In genomic region chr11:107449169-107449910, GRCm38 (mm10) we compare ENCODE assay signal across 9 mouse cellular contexts. TPM values are rescaled to one million over a fixed set of nuclear protein-coding genes. Genes with fewer than 3 reads are reported as not detected.
A peak's percentile ranks its signal among the peaks of the same experiment; 100 is the strongest.
DNase-seq lines count a peak whose midpoint lies in the region; ATAC-seq and TF ChIP-seq lines count a peak whose summit lies in the region.
"Had no signal": no experiment of that assay in that cellular context is flagged by ENCODE, and none has a peak within 500 bp of the region (broad histone marks: within the 10 kb centered on the region; RNA-seq: fewer than 3 reads in every experiment).

No protein-coding gene starts in this region.

- no peaks in the 10 kb centered on the region; the same call in 1 of the 2 replicates for H3K79me2 ChIP-seq in heart, adult 2 months (replicated peaks; ENCODE audit: control insufficient read depth, insufficient read depth, low read length)

- DNase-seq in heart, adult 2 months: peak; percentile 63 to 65
- no peak for DNase-seq in heart, postnatal 25 days (ENCODE audit: low spot score)
- peak; percentile 43 for DNase-seq in heart, adult 8-10 months (ENCODE audit: low spot score)

- intact Hi-C loops in heart, adult 2 months (cut with DNase I): loop anchor here (2.0 kb wide), 1 partner anchor 27 kb away; no protein-coding TSS in a partner anchor
- intact Hi-C loops in heart, postnatal 25 days (cut with DNase I): loop anchor here (5.0 kb wide), 1 partner anchor 112 kb away; no protein-coding TSS in a partner anchor

- 59% methylated on average over 17 of the region's 17 CpGs for WGBS in heart, adult 2 months
- 38% methylated on average over 17 of the region's 17 CpGs for whole genome bisulfite sequencing in liver, embryonic 16.5 days (ENCODE audit: insufficient replicate concordance)
- 76% methylated on average over 17 of the region's 17 CpGs for WGBS in forebrain, embryonic 13.5 days
- WGBS in midbrain, embryonic 15.5 days: 73% methylated on average over 17 of the region's 17 CpGs

- peaks cover 28% of the 10 kb centered on the region for H3K4me1 ChIP-seq in heart, adult 2 months (ENCODE audit: control insufficient read depth, insufficient read depth, low read length)
- H3K4me1 ChIP-seq in ES-Bruce4 (ENCODE audit: control insufficient read depth, insufficient read depth, low read length): peaks cover 16% of the 10 kb centered on the region
- H3K4me1 ChIP-seq in liver, embryonic 16.5 days (ENCODE audit: control insufficient read depth, low read depth, low read length): peaks cover 62% of the 10 kb centered on the region
- H3K4me1 ChIP-seq in forebrain, embryonic 13.5 days: peaks cover 17% of the 10 kb centered on the region
- no peaks in the 10 kb centered on the region for H3K4me1 ChIP-seq in midbrain, embryonic 15.5 days

- H3K9ac ChIP-seq in heart, adult 2 months (ENCODE audit: low read depth, low read length): peak overlapping the region; percentile 28
- H3K9ac ChIP-seq in ES-Bruce4 (ENCODE audit: low read depth, poor library complexity, severe bottlenecking): peak overlapping the region; percentile 19
- H3K9ac ChIP-seq in liver, embryonic 16.5 days (ENCODE audit: low read depth, low read length): peak overlapping the region; percentile 64
- no peak overlapping the region for H3K9ac ChIP-seq in forebrain, embryonic 13.5 days
- no peak overlapping the region for H3K9ac ChIP-seq in midbrain, embryonic 15.5 days
- H3K9ac ChIP-seq: neural tube, embryonic 15.5 days had no signal

- H3K36me3 ChIP-seq in heart, adult 2 months (ENCODE audit: control insufficient read depth, insufficient read depth, low read length): peaks cover 9% of the 10 kb centered on the region
- H3K36me3 ChIP-seq in ES-Bruce4 (ENCODE audit: control insufficient read depth, insufficient read depth, low read length, poor library complexity, severe bottlenecking): no peaks in the 10 kb centered on the region
- H3K36me3 ChIP-seq in liver, embryonic 16.5 days (ENCODE audit: control insufficient read depth, insufficient read depth): no peaks in the 10 kb centered on the region
- peaks cover 18% of the 10 kb centered on the region for H3K36me3 ChIP-seq in forebrain, embryonic 13.5 days (ENCODE audit: poor library complexity, severe bottlenecking)
- no peaks in the 10 kb centered on the region for H3K36me3 ChIP-seq in midbrain, embryonic 15.5 days (replicated peaks)

- TF ChIP-seq CTCF in heart, adult 2 months (IDR thresholded peaks at IDR 0.05): 0 out of 2 replicates have a peak, but pooled peaks have one; percentile 4
- no peak for TF ChIP-seq CTCF in ES-Bruce4 (IDR thresholded peaks at IDR 0.05; ENCODE audit: low read depth, low read length)

- peak overlapping the region; percentile 64 for H3K4me2 ChIP-seq in liver, embryonic 16.5 days (ENCODE audit: low read depth, low read length)
- no peak overlapping the region for H3K4me2 ChIP-seq in forebrain, embryonic 13.5 days
- H3K4me2 ChIP-seq in midbrain, embryonic 15.5 days: no peak overlapping the region
- H3K4me2 ChIP-seq: neural tube, embryonic 15.5 days had no signal

- H3K4me3 ChIP-seq in heart, adult 2 months: peak overlapping the region; percentile 23; the same call in 1 of the 2 replicates
- H3K4me3 ChIP-seq in ES-Bruce4 (ENCODE audit: low read depth, low read length): 0 out of 2 replicates have a peak overlapping the region, but pooled peaks have one; percentile 3
- H3K4me3 ChIP-seq in liver, embryonic 16.5 days (ENCODE audit: low read depth, low read length): peak overlapping the region; percentile 30
- no peak overlapping the region for H3K4me3 ChIP-seq in forebrain, embryonic 13.5 days
- H3K4me3 ChIP-seq in midbrain, embryonic 15.5 days: no peak overlapping the region
- H3K4me3 ChIP-seq: neural tube, embryonic 15.5 days had no signal

- ATAC-seq in liver, embryonic 16.5 days (ENCODE audit: low read depth): peak; percentile 81
- no peak for ATAC-seq in monocyte, adult 5-6 weeks (replicated peaks; ENCODE audit: insufficient number of reproducible peaks, low FRiP score, low TSS enrichment, poor library complexity, severe bottlenecking)
- no peak for ATAC-seq in forebrain, embryonic 13.5 days
- ATAC-seq in midbrain, embryonic 15.5 days (replicated peaks): no peak

- H3K27ac ChIP-seq in heart, adult 2 months: peak overlapping the region; percentile 79
- peak overlapping the region; percentile 96 for H3K27ac ChIP-seq in ES-Bruce4 (ENCODE audit: insufficient read depth, low read length)
- H3K27ac ChIP-seq in liver, embryonic 16.5 days (ENCODE audit: low read length): peak overlapping the region; percentile 89
- H3K27ac ChIP-seq in forebrain, embryonic 13.5 days: no peak overlapping the region
- no peak overlapping the region for H3K27ac ChIP-seq in midbrain, embryonic 15.5 days
- H3K27ac ChIP-seq: neural tube, embryonic 15.5 days had no signal

- H3K9me3 ChIP-seq in ES-Bruce4 (replicated peaks; ENCODE audit: control insufficient read depth, insufficient read depth, low read length, poor library complexity, severe bottlenecking): no peaks in the 10 kb centered on the region
- H3K9me3 ChIP-seq in liver, embryonic 16.5 days (replicated peaks; ENCODE audit: control insufficient read depth, low read length): no peaks in the 10 kb centered on the region
- H3K9me3 ChIP-seq in forebrain, embryonic 13.5 days (replicated peaks): no peaks in the 10 kb centered on the region
- no peaks in the 10 kb centered on the region for H3K9me3 ChIP-seq in midbrain, embryonic 15.5 days
- H3K9me3 ChIP-seq: neural tube, embryonic 15.5 days had no signal

- no peaks in the 10 kb centered on the region for H3K27me3 ChIP-seq in heart, adult 2 months (ENCODE audit: control insufficient read depth, insufficient read depth, low read length)
- no peaks in the 10 kb centered on the region for H3K27me3 ChIP-seq in ES-Bruce4 (ENCODE audit: control insufficient read depth, insufficient read depth, low read length, poor library complexity, severe bottlenecking)
- no peaks in the 10 kb centered on the region for H3K27me3 ChIP-seq in liver, embryonic 16.5 days (ENCODE audit: control insufficient read depth, insufficient read depth, low read depth, low read length)
- no peaks in the 10 kb centered on the region for H3K27me3 ChIP-seq in forebrain, embryonic 13.5 days
- no peaks in the 10 kb centered on the region for H3K27me3 ChIP-seq in midbrain, embryonic 15.5 days (replicated peaks)
- H3K27me3 ChIP-seq: neural tube, embryonic 15.5 days had no signal

- TF ChIP-seq POLR2A in heart, adult 2 months (IDR thresholded peaks at IDR 0.05; ENCODE audit: insufficient read depth, low read depth, low read length): no peak
- TF ChIP-seq POLR2A in ES-Bruce4 (IDR thresholded peaks at IDR 0.05; ENCODE audit: insufficient read depth, low read length): no peak

- TF ChIP-seq EP300 in heart, adult 2 months (IDR thresholded peaks at IDR 0.05; ENCODE audit: insufficient read depth, low read depth, low read length): no peak
- peak; percentile 92 for TF ChIP-seq EP300 in ES-Bruce4 (IDR thresholded peaks at IDR 0.05; ENCODE audit: insufficient read depth, low read depth, low read length)

RNA-seq across cellular contexts. Expression of gene Pitpnc1, which starts 21.2 kb away (rescaled TPM):
- total RNA-seq in heart, adult 2 months (2021): 10 to 100 TPM; 66.4 to 68.1 TPM
- 22.7 and 39.4 TPM in 2 replicates for polyA plus RNA-seq in heart, adult 2 months (2012; rRNA removed)
- 10 to 100 TPM; 65.1 to 72.6 TPM for total RNA-seq in heart, postnatal 25 days (2021)
- 25.4 and 27.1 TPM in 2 replicates for polyA plus RNA-seq in ES-Bruce4 (2011; ENCODE audit: insufficient read depth, insufficient read length, low read depth, missing spikeins)
- total RNA-seq in heart, adult 8-10 months (2022): 10 to 100 TPM; 69.0 to 82.6 (median 74.0) TPM
- 7.6 and 9.2 TPM in 2 replicates for polyA plus RNA-seq in liver, embryonic 16.5 days (2015; fragmentation: Nextera tagmentation; extraction: Ambion mirVana)
- total RNA-seq in monocyte, adult 5-6 weeks (2017): 18.5 to 57.1 TPM (median 24.2 TPM) in 3 replicates
- 35.6 and 36.1 TPM in 2 replicates for polyA plus RNA-seq in forebrain, embryonic 13.5 days (2015; fragmentation: Nextera tagmentation; extraction: Ambion mirVana)
- polyA plus RNA-seq in midbrain, embryonic 15.5 days (2015; fragmentation: Nextera tagmentation; extraction: Ambion mirVana): 43.0 and 43.7 TPM in 2 replicates

RNA-seq across cellular contexts. Expression of gene Psmd12, which starts 29.9 kb away (rescaled TPM):
- total RNA-seq in heart, adult 2 months (2021): 10 to 100 TPM; 78.3 to 92.2 TPM
- polyA plus RNA-seq in heart, adult 2 months (2012; rRNA removed): 22.6 and 42.4 TPM in 2 replicates
- total RNA-seq in heart, postnatal 25 days (2021): 10 to 100 TPM; 84.7 to 87.4 TPM
- polyA plus RNA-seq in ES-Bruce4 (2011; ENCODE audit: insufficient read depth, insufficient read length, low read depth, missing spikeins): 155 and 167 TPM in 2 replicates
- 100 to 1,000 TPM in 1 of 4 experiments, 10 to 100 TPM in 3; 88.4 to 102 (median 91.0) TPM for total RNA-seq in heart, adult 8-10 months (2022)
- polyA plus RNA-seq in liver, embryonic 16.5 days (2015; fragmentation: Nextera tagmentation; extraction: Ambion mirVana): 79.2 and 81.0 TPM in 2 replicates
- 79.8 to 93.6 TPM (median 87.8 TPM) in 3 replicates for total RNA-seq in monocyte, adult 5-6 weeks (2017)
- polyA plus RNA-seq in forebrain, embryonic 13.5 days (2015; fragmentation: Nextera tagmentation; extraction: Ambion mirVana): 171 and 174 TPM in 2 replicates
- polyA plus RNA-seq in midbrain, embryonic 15.5 days (2015; fragmentation: Nextera tagmentation; extraction: Ambion mirVana): 140 and 148 TPM in 2 replicates

Comparison
In these comparisons a context has a peak if more than half of its experiments do, and no peak if none do; other contexts are left out.
1. H3K27ac ChIP-seq: peak in heart, adult 2 months (single experiment), ES-Bruce4 (single experiment) and liver, embryonic 16.5 days (single experiment); none in forebrain, embryonic 13.5 days (single experiment) and midbrain, embryonic 15.5 days (single experiment).
2. H3K4me3 ChIP-seq: peak in heart, adult 2 months (single experiment), ES-Bruce4 (single experiment) and liver, embryonic 16.5 days (single experiment); none in forebrain, embryonic 13.5 days (single experiment) and midbrain, embryonic 15.5 days (single experiment).
3. H3K9ac ChIP-seq: peak in heart, adult 2 months (single experiment), ES-Bruce4 (single experiment) and liver, embryonic 16.5 days (single experiment); none in forebrain, embryonic 13.5 days (single experiment) and midbrain, embryonic 15.5 days (single experiment).